Mouse (Mus musculus): ENCODE results near the gene Them4. TPM values are rescaled to one million over a fixed set of nuclear protein-coding genes. Genes with fewer than 3 reads are reported as not detected.
"Not testable (repeated sequence)": the region's sequence is repeated elsewhere in the genome, so short reads cannot be mapped to it uniquely, and the experiment has no call there.

Gene Them4
- 2.9 and 3.9 TPM in 2 replicates for total RNA-seq (2017)

DNA sequence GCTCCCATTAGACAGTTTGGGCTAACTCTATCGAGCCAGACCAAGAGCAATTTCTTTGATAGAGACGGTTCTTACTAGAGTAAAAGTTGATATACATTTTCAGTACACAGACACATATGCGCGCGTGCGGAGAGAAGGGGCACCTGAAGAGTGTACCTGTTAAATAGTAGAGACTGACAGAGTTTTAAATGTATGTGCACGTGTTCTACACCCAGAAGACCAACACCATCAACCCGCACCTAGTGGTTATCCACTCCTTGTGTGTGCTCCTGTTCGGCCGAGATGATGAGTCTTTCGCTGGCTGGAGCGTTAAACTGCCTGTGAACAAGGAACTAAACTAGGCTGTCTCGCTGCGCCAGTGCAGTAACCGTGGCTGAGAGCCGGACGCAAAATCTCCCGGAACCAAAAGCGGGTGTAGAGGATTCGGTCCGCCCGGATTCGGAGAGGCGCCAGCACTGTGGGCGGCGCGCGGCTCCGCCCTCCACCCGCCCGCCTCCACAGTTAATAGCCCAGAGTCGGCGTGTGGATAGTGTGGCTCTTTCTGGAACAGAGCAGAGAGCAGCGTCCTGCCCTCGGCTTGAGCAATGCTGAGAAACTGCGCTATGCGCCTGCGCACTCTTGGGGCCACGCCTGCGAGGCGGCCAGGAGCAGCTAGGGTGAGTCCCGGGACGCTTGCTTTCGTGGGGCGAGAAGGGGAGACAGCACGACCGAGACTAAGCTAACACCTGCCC is at the start of gene Them4:
Gene Them4 (plus strand): TSS at position 457 of the 731 bp plus-strand sequence.
- peak; percentile 97 to 98 for ATAC-seq (replicated peaks in 1 of 2; ENCODE audit: insufficient read depth in 1 of 2, low FRiP score in 2 of 2, low TSS enrichment in 1 of 2, low read depth in 1 of 2, poor library complexity in 2 of 2, severe bottlenecking in 2 of 2)

DNA sequence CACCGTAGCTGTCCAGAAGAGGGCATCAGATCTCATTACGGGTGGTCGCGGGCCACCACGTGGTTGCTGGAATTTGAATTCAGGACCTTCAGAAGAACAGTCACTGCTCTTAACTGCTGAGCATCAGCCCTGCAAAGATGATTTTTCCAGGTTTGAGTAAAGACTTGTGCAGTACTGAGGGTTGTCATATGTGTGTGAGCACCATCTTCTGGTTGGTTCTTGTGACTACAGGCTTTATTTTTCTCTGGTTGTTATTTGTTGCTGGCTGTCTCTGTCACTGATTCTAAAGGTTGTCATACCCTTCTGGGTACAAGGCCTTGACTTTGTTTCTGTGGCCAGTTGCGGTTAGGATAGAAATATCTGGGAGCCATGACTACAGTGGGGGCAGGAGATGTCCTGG is 49.3 kb upstream of the Them4 start:
- peak; percentile 48 to 56; a peak in 2 of 4 replicates for ATAC-seq (replicated peaks in 1 of 2; ENCODE audit: insufficient read depth in 1 of 2, low FRiP score in 2 of 2, low TSS enrichment in 1 of 2, low read depth in 1 of 2, poor library complexity in 2 of 2, severe bottlenecking in 2 of 2)

DNA sequence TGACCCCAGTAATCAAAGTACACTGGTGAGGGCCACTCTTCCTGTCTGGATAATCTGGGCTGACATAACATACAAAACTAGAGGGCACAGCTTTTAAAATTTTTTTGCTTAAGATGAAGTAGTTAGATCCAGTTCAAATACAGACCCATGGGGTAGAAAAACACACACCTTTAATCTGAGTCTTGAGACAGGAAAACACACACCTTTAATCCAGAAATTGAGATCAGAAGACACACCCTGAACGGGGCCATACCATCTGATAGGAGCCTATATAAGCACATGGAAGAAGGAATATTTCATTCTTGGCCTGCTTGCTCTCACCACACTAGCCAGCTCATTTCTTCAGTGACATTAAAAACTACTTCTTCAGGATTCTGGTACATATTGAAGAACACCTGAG is 46.2 kb upstream of the Them4 start, which contains the start of gene Gm4778:
Gene Gm4778 (plus strand): TSS at position 301 of the 400 bp plus-strand sequence.
- ATAC-seq (replicated peaks in 1 of 2; ENCODE audit: insufficient read depth in 1 of 2, low FRiP score in 2 of 2, low TSS enrichment in 1 of 2, low read depth in 1 of 2, poor library complexity in 2 of 2, severe bottlenecking in 2 of 2), result not testable (repeated sequence)

DNA sequence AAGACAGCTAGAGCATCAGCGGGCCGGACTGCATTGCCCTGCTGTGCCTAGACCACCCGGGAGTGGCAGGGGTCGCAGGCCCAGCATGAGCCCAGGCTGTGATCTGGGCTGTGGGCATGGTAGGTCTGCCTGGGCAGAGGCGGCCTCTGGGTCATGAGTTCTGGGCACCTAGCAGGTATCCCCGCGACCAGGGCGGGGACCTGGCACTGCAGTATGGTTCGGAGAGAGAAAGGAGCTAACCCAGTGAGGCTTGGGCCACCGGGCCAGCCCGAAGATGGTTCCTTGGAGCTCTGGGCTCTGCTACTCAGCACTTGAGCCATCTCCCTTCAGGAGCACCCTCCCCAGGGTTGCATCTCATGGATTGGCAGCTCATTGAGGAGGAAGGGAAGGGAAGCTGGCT is 33.9 kb upstream of the Them4 start:
- no peak for ATAC-seq (replicated peaks in 1 of 2; ENCODE audit: insufficient read depth in 1 of 2, low FRiP score in 2 of 2, low TSS enrichment in 1 of 2, low read depth in 1 of 2, poor library complexity in 2 of 2, severe bottlenecking in 2 of 2)

DNA sequence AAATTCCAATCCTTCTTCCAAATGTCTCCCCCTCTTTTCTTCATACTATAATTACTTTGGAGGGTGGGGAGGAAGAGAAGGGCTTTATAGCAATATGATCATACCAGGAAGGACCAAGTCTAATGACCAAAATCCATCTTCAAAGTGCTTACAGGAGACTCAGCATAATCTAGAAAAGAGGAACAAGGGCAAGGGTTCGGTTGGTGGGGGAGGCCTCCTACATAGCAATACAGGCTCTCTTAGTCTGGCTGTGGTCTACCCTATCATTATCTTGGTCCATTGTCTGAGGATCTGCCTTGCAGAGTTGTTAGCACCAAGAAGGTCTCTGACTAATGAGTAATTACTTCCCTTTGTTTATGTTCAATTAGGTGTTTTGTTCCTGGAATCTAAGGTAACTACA is 4.4 kb upstream of the Them4 start:
- ATAC-seq (replicated peaks in 1 of 2; ENCODE audit: insufficient read depth in 1 of 2, low FRiP score in 2 of 2, low TSS enrichment in 1 of 2, low read depth in 1 of 2, poor library complexity in 2 of 2, severe bottlenecking in 2 of 2), result no peak

DNA sequence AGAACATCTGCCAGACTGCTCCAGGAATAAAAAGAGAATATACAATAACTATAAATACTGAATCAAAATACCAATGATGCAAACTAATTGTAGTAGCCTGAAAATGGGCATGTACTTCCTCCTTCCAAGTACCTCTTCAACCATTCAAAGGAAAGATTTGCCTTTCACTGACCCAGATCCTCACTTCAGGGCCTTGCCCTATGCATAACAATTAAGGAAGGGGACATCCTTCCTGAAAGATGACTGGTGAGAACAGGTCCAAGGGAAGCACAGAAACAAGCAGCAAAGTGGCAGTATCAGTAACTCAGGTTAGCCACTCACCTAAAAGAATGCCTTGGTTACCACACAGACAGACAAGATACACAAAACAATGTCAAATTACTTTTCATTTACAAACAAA is 2.9 kb upstream of the Them4 start:
- ATAC-seq (replicated peaks in 1 of 2; ENCODE audit: insufficient read depth in 1 of 2, low FRiP score in 2 of 2, low TSS enrichment in 1 of 2, low read depth in 1 of 2, poor library complexity in 2 of 2, severe bottlenecking in 2 of 2), result no peak

DNA sequence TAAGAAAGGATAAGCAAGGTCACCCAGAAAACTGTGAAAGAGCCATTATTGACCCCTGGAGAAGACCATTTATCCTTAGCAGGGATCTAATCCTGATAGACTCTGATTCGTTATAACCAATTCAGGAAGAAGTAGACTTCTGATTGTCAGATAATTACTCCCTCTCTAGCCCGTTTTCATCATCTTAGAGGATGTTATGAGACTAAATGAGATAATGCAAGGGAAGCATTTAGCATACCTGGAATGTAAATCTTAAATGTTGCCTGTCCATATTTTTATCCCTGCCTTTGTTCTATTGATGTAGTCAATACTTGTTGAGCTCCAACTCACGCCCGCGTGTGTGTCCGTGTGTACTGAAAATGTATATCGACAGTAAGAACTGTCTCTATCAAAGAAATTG is 602 bp downstream of the Them4 start:
- ATAC-seq (replicated peaks in 1 of 2; ENCODE audit: insufficient read depth in 1 of 2, low FRiP score in 2 of 2, low TSS enrichment in 1 of 2, low read depth in 1 of 2, poor library complexity in 2 of 2, severe bottlenecking in 2 of 2), result no peak

DNA sequence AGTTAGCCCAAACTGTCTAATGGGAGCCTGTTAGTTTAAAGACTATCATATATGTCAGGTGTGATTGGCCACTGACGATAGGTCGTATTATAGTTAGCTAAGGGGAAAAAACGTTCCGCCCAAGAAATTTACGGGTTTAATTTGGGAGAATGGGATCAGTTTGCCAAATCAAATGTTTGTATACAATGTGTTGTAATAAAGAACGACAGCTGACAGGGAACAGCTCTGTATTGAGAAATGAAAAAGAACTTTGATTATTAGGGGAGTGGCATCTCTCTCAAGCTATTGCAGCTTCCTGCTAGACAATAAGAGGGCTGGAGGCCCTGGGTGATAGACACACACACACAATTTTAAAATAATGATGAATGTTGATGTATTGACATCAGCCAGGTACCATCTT is 1.0 kb downstream of the Them4 start:
- ATAC-seq (replicated peaks in 1 of 2; ENCODE audit: insufficient read depth in 1 of 2, low FRiP score in 2 of 2, low TSS enrichment in 1 of 2, low read depth in 1 of 2, poor library complexity in 2 of 2, severe bottlenecking in 2 of 2), result no peak

DNA sequence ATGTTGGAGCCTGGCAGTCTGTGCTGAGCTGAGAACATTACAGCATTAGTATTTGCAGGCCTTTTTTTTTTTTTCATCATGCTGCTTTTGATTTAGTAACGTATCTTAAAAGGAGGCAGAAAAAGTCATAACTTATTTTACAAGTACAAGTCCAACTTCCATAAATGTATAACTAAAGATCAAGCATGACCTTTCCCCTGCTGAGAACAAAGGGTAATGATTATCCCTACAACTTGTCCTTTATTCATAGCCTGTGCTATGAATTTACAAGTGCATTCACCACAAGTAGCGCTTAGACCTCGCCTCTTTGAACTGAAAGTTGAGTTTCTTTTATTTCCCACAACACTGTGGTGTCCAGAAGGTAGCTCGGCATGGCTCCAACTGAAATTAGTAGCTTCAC is 1.5 kb downstream of the Them4 start:
- no peak for ATAC-seq (replicated peaks in 1 of 2; ENCODE audit: insufficient read depth in 1 of 2, low FRiP score in 2 of 2, low TSS enrichment in 1 of 2, low read depth in 1 of 2, poor library complexity in 2 of 2, severe bottlenecking in 2 of 2)

DNA sequence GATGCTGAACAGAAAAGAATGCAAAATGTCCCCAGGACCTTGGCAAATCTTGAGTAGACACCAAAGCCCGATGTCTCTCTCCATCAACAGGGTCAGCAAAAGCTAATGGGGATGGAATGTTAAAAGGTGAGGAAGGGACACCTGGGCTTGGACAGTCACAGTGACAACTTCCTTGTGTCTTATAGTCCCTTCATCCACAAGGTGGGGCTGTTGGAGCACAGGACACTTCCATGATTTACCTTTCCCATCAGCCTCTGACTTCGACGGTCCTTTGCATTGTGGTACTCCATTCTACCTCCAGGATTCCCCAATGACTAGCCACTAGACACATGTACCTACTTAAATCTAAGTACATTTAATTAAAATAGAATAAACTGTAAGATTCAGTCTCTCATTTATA is 18.8 kb downstream of the Them4 start:
- ATAC-seq (replicated peaks in 1 of 2; ENCODE audit: insufficient read depth in 1 of 2, low FRiP score in 2 of 2, low TSS enrichment in 1 of 2, low read depth in 1 of 2, poor library complexity in 2 of 2, severe bottlenecking in 2 of 2), result no peak

DNA sequence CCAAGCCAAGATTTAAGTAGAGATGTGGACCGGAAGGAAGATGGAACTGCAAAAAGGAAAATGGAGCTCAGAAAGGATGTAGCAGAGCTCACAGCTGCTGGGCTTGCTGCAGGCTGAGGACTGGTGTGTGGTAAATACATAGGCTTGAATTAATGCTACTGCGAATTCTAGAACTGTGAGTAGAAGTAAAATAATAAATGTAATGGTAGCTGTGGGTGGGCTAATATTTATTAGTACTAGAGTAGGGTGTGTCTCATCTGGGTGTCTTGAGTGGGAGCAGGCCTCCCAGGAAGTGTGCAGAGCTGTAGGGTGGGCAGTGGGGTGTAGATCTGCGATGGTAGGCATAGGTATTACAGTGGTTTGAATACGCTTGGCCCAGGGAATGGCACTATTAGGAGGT is 24.6 kb downstream of the Them4 start:
- ATAC-seq (replicated peaks in 1 of 2; ENCODE audit: insufficient read depth in 1 of 2, low FRiP score in 2 of 2, low TSS enrichment in 1 of 2, low read depth in 1 of 2, poor library complexity in 2 of 2, severe bottlenecking in 2 of 2), result peak; percentile 83 to 90; a peak in 3 of 4 replicates

DNA sequence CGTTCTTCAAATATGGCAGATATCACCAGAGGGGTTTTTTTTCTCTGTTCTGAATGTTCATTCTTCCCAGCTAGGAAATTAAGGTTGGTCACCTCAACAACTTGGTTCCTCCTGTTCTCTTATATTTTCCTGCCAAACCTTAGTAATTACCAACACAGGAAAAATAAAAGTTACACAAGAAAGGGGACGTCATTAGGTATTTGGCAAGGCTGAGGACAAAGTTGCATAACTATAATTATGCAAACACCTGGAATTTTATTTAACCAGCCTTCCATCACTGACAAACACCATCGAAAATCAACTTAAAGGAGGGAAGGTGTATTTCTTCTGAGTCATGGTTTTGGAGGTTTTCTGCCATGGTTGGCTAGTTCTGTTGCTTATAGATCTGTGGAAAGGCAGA is 28.6 kb downstream of the Them4 start:
- no peak for ATAC-seq (replicated peaks in 1 of 2; ENCODE audit: insufficient read depth in 1 of 2, low FRiP score in 2 of 2, low TSS enrichment in 1 of 2, low read depth in 1 of 2, poor library complexity in 2 of 2, severe bottlenecking in 2 of 2)

DNA sequence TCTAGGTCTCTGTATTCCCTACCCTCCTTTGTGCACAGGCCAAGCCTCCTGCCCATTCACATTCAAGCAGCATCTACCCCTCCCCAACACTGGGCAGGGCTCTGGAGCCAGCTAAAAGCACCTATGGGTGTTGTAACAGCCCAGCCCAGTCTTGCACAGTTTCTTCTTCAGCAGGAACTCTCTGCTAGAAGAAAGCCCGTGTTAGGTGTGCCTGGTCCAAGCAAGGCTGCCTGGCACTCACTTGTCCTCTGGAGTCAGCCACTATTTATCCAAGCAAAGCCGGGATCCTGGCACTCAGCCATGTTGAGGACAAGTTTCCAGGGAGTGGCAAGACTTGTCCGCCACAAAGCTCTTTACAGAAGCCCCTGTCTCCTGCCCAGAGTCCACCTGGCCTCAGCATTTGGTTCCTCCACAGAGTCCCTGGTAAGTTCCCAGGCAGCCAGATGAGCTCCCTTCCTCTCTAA is 32.1 kb downstream of the Them4 start, which contains the start of gene Them5:
Gene Them5 (plus strand): TSS at position 141 of the 464 bp plus-strand sequence.
- ATAC-seq (replicated peaks in 1 of 2; ENCODE audit: insufficient read depth in 1 of 2, low FRiP score in 2 of 2, low TSS enrichment in 1 of 2, low read depth in 1 of 2, poor library complexity in 2 of 2, severe bottlenecking in 2 of 2), result no peak

DNA sequence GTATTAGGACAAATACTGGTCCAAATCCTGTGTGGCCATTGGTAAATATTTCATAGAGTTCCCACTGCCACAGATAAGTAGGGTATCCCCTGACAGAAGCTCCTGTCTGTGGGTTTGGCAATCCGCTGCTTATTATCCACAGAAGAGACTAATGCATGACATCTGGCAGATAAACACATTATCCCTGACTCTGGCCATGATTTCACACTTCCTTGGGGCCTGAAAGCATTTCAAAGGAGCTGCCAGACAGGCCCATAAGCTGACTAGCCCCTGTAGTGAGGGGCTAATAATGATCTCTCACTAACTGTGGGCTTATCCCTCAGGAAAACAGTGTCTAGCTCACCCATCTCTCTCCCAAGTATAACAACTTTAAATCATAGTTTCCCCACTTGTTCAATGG is 32.7 kb downstream of the Them4 start:
- ATAC-seq (replicated peaks in 1 of 2; ENCODE audit: insufficient read depth in 1 of 2, low FRiP score in 2 of 2, low TSS enrichment in 1 of 2, low read depth in 1 of 2, poor library complexity in 2 of 2, severe bottlenecking in 2 of 2), result no peak

DNA sequence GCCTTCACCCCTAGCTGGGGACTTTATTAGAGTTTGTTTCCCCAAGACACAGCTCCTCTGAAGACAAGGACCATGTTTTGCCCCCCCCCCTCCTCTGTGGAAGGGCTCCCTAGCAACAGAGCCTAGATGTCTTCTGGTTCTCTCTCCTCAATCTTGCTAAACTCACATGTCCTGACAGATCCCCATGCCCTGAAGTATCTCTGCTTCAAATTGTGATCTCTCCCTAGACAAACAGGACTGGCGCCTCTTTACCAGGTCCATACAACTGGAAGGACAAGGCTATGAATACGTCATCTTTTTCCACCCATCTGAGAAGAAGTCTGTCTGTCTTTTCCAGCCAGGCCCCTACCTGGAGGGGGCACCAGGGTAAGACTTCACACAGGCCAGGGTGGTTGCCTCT is 34.3 kb downstream of the Them4 start:
- no peak for ATAC-seq (replicated peaks in 1 of 2; ENCODE audit: insufficient read depth in 1 of 2, low FRiP score in 2 of 2, low TSS enrichment in 1 of 2, low read depth in 1 of 2, poor library complexity in 2 of 2, severe bottlenecking in 2 of 2)

DNA sequence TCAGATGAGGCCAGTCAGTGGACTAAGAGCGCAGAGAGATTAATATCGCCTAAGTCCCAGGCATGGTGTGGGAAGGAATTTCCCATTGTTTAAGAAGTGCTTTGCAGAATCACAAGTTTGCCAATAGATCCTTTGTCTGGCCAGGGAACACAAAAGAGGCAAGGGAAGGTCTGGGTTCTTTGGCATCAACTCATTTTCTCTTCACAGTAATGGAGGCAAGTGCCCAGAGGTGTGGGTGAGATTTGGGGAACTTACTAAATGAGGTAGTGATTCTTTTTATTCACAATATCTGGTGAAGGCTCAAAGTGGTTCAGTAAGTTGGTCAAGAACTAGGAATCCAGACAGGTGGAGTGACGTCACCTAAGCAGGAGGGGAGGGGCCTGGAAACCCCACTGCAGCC is 35.0 kb downstream of the Them4 start:
- no peak for ATAC-seq (replicated peaks in 1 of 2; ENCODE audit: insufficient read depth in 1 of 2, low FRiP score in 2 of 2, low TSS enrichment in 1 of 2, low read depth in 1 of 2, poor library complexity in 2 of 2, severe bottlenecking in 2 of 2)

DNA sequence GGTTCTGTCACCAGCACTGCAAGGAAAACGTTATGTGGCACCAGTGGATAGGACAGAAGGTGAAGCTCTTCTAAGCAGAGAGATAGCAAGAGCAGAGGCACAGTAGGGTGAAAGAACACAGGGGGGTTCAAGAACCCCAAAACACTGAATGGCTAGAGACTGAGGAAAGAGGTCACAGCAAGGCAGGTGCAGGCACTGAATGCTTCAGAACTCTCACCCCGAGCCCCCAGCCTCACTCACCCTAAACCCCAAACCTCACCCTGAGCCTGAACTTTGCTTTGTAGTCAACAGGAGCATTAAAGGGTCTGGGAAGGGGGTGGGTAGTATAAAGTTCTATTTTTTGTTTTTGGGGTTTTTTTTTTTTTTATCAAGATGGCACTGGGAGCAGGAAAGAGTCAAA is 38.3 kb downstream of the Them4 start:
- no peak for ATAC-seq (replicated peaks in 1 of 2; ENCODE audit: insufficient read depth in 1 of 2, low FRiP score in 2 of 2, low TSS enrichment in 1 of 2, low read depth in 1 of 2, poor library complexity in 2 of 2, severe bottlenecking in 2 of 2)

DNA sequence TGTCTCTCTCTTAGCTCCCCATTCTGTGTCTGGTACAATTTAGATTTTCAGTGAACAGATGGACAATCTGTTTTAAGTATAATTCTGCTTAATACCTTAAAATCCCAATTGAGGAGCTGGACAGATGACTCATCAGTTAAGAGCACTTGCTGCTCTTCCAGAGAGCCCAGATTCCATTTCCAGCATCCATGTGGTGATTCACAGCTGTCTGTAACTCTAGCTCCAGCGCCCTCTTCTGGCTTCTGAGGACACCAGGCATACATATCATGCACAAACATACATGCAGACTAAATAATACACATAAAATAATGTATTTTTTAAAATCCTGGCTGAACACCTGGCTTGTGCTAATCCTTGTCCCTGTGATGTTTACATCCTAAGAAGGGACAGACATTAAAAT is 50.9 kb downstream of the Them4 start:
- ATAC-seq (replicated peaks in 1 of 2; ENCODE audit: insufficient read depth in 1 of 2, low FRiP score in 2 of 2, low TSS enrichment in 1 of 2, low read depth in 1 of 2, poor library complexity in 2 of 2, severe bottlenecking in 2 of 2), result no peak

DNA sequence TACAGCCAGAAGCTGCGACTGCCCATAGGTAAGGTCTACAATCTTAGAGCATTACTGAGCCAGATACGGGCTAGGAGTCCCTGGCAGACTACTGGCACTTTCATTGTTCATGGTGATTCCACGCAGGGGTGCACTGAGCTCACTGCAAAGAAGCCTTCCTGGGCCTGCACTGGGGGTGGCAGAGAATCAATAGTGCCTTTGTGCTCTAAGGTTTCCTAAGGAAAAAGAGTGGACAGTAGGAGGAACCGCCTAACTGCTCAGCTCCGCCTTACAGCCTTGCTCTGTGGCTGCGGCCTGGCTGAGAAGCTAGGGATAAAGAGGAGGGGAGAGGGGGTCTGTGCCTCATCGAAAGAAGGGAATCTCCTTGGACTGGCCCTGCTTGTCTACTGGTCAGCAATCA is 52.2 kb downstream of the Them4 start, which contains the start of gene C2cd4d:
Gene C2cd4d (plus strand): TSS at position 301 of the 400 bp plus-strand sequence.
- no peak for ATAC-seq (replicated peaks in 1 of 2; ENCODE audit: insufficient read depth in 1 of 2, low FRiP score in 2 of 2, low TSS enrichment in 1 of 2, low read depth in 1 of 2, poor library complexity in 2 of 2, severe bottlenecking in 2 of 2)
